In genomic region chr2:167563703-167564102, GRCm38 (mm10) we compare ENCODE assay signal across 9 mouse cellular contexts. TPM values are rescaled to one million over a fixed set of nuclear protein-coding genes. Genes with fewer than 3 reads are reported as not detected.
DNase-seq lines count a peak whose midpoint lies in the region; ATAC-seq and TF ChIP-seq lines count a peak whose summit lies in the region.
"Had no signal": no experiment of that assay in that cellular context is flagged by ENCODE, and none has a peak within 500 bp of the region (broad histone marks: within the 10 kb centered on the region; RNA-seq: fewer than 3 reads in every experiment).

No protein-coding gene starts in this region.

- no peaks in the 10 kb centered on the region for H3K9me3 ChIP-seq in heart, embryonic 12.5 days (replicated peaks)
- no peaks in the 10 kb centered on the region for H3K9me3 ChIP-seq in lung, postnatal 0 days (ENCODE audit: low read length)
- H3K9me3 ChIP-seq in forebrain, embryonic 13.5 days (replicated peaks), result no peaks in the 10 kb centered on the region
- H3K9me3 ChIP-seq: heart, embryonic 15.5 days had no signal

- ATAC-seq in heart, embryonic 12.5 days (ENCODE audit: insufficient number of reproducible peaks, low FRiP score), result peak; percentile 26; the same call in 1 of the 2 replicates
- ATAC-seq in lung, postnatal 0 days, result peak; percentile 67
- peak; percentile 51; the same call in 1 of the 2 replicates for ATAC-seq in forebrain, embryonic 13.5 days

- peaks cover 49% of the 10 kb centered on the region for H3K4me1 ChIP-seq in heart, embryonic 12.5 days (replicated peaks)
- H3K4me1 ChIP-seq in lung, postnatal 0 days (ENCODE audit: insufficient read depth, low read depth, low read length), result peaks cover 2% of the 10 kb centered on the region; the same call in 1 of the 2 replicates
- peaks cover 33% of the 10 kb centered on the region for H3K4me1 ChIP-seq in forebrain, embryonic 13.5 days

- DNase-seq in heart, adult 11 months, result no peak
- DNase-seq in lung, postnatal 0 days (ENCODE audit: low spot score), result peak; percentile 54
- DNase-seq in lung, postnatal 25 days (ENCODE audit: low spot score), result no peak
- peak; percentile 76 for DNase-seq in mesoderm, embryonic 11.5 days (ENCODE audit: low read depth, low spot score)
- no peak for DNase-seq in gastrocnemius, adult 18-20 months (ENCODE audit: low spot score)
- no peak for DNase-seq in layer of hippocampus, adult 8-10 months (ENCODE audit: low spot score in 2 of 2)

- no peak for TF ChIP-seq CTCF in lung, postnatal 0 days (IDR thresholded peaks at IDR 0.05)

- H3K27me3 ChIP-seq in heart, embryonic 12.5 days (replicated peaks), result 0 out of 2 replicates have a peak, but pooled peaks cover 5% of the 10 kb centered on the region
- no peaks in the 10 kb centered on the region for H3K27me3 ChIP-seq in lung, postnatal 0 days (replicated peaks; ENCODE audit: insufficient read depth, low read length)
- H3K27me3 ChIP-seq in forebrain, embryonic 13.5 days, result peaks cover 11% of the 10 kb centered on the region; the same call in 1 of the 2 replicates

- no peak for TF ChIP-seq EP300 in lung, postnatal 0 days (IDR thresholded peaks at IDR 0.05)

- no peak overlapping the region for H3K4me3 ChIP-seq in heart, embryonic 12.5 days
- no peak overlapping the region for H3K4me3 ChIP-seq in lung, postnatal 0 days (ENCODE audit: low read depth, low read length)
- H3K4me3 ChIP-seq in forebrain, embryonic 13.5 days, result no peak overlapping the region
- H3K4me3 ChIP-seq: heart, embryonic 15.5 days had no signal

- H3K36me3 ChIP-seq in heart, embryonic 12.5 days, result no peaks in the 10 kb centered on the region
- H3K36me3 ChIP-seq in lung, postnatal 0 days (ENCODE audit: insufficient read depth, low read length), result no peaks in the 10 kb centered on the region
- no peaks in the 10 kb centered on the region for H3K36me3 ChIP-seq in forebrain, embryonic 13.5 days (ENCODE audit: poor library complexity, severe bottlenecking)
- H3K36me3 ChIP-seq: heart, embryonic 15.5 days had no signal

- H3K4me2 ChIP-seq in heart, embryonic 12.5 days, result no peak overlapping the region
- H3K4me2 ChIP-seq in lung, postnatal 0 days (replicated peaks; ENCODE audit: low read depth, low read length), result no peak overlapping the region
- no peak overlapping the region for H3K4me2 ChIP-seq in forebrain, embryonic 13.5 days
- H3K4me2 ChIP-seq: heart, embryonic 15.5 days had no signal

- peak overlapping the region; percentile 43; the same call in 1 of the 2 replicates for H3K9ac ChIP-seq in heart, embryonic 12.5 days
- H3K9ac ChIP-seq in lung, postnatal 0 days (replicated peaks; ENCODE audit: low read depth), result no peak overlapping the region
- no peak overlapping the region for H3K9ac ChIP-seq in forebrain, embryonic 13.5 days
- H3K9ac ChIP-seq: heart, embryonic 15.5 days had no signal

- no peak overlapping the region for H3K27ac ChIP-seq in heart, embryonic 12.5 days (ENCODE audit: poor library complexity, severe bottlenecking)
- H3K27ac ChIP-seq in lung, postnatal 0 days (ENCODE audit: low read length), result 0 out of 2 replicates have a peak overlapping the region, but pooled peaks have one; percentile 62
- H3K27ac ChIP-seq in forebrain, embryonic 13.5 days, result no peak overlapping the region

- 30% methylated on average over 12 of the region's 12 CpGs for WGBS in heart, embryonic 12.5 days
- 36% methylated on average over 12 of the region's 12 CpGs for WGBS in lung, postnatal 0 days
- WGBS in forebrain, embryonic 13.5 days, result 57% methylated on average over 12 of the region's 12 CpGs

RNA-seq across cellular contexts. Expression of gene Snai1, which starts 25.7 kb away (rescaled TPM):
- 18.8 and 21.4 TPM in 2 replicates for polyA plus RNA-seq in heart, embryonic 12.5 days (2016; fragmentation: Nextera tagmentation; extraction: Ambion mirVana)
- 55.4 and 63.0 TPM in 2 replicates for polyA plus RNA-seq in lung, postnatal 0 days (2015; fragmentation: Nextera tagmentation; extraction: Ambion mirVana)
- polyA plus RNA-seq in forebrain, embryonic 13.5 days (2015; fragmentation: Nextera tagmentation; extraction: Ambion mirVana), result 1.9 and 2.7 TPM in 2 replicates
- 1 to 10 TPM in 1 of 2 experiments, under 1 TPM in 1; 0.73 to 1.0 TPM for total RNA-seq in gastrocnemius, adult 18-20 months (2021)
- total RNA-seq in layer of hippocampus, adult 8-10 months (2022), result 1 to 10 TPM in 1 of 4 experiments, under 1 TPM in 3; 0.28 to 1.1 (median 0.53) TPM

Comparison
In these comparisons a context has a peak if more than half of its experiments do, and no peak if none do; other contexts are left out.
1. DNase-seq: peak in lung, postnatal 0 days (single experiment) and mesoderm, embryonic 11.5 days (single experiment); none in heart, adult 11 months (single experiment), lung, postnatal 25 days (single experiment), gastrocnemius, adult 18-20 months (single experiment) and layer of hippocampus, adult 8-10 months (0 of 2).
2. Peak in every context shown above with its lines, with median percentiles within 50 percentile points of each other: ATAC-seq.